Mouse (Mus musculus): ENCODE data around the gene Elf2. TPM values are rescaled to one million over a fixed set of nuclear protein-coding genes. Genes with fewer than 3 reads are reported as not detected.
"Not testable (repeated sequence)": the region's sequence is repeated elsewhere in the genome, so short reads cannot be mapped to it uniquely, and the experiment has no call there.

The Elf2 gene
- polyA plus RNA-seq, 1 experiment from 2014 or later: 35.0 TPM

- DNase-seq (ENCODE audit: low spot score) (no peak), ATAC-seq (ENCODE audit: low FRiP score) (no peak)
- no peaks in the 10 kb centered on the region for H3K4me1 ChIP-seq (replicated peaks; ENCODE audit: control insufficient read depth, insufficient read depth, low read length)
- no peaks in the 10 kb centered on the region for H3K9me3 ChIP-seq (ENCODE audit: control insufficient read depth, low read length)
- no peak overlapping the region for H3K4me2 ChIP-seq (replicated peaks)
- H3K9ac ChIP-seq: no peak overlapping the region
- peaks cover 13% of the 10 kb centered on the region; the same call in 1 of the 2 replicates for H3K27me3 ChIP-seq (ENCODE audit: control insufficient read depth, insufficient read depth, low read length)
- H3K36me3 ChIP-seq (replicated peaks; ENCODE audit: control insufficient read depth, insufficient read depth): no peaks in the 10 kb centered on the region
- H3K4me3 ChIP-seq (replicated peaks; ENCODE audit: low read length): no peak overlapping the region
- H3K27ac ChIP-seq: no peak overlapping the region
- WGBS: 79% methylated on average over 3 of the region's 3 CpGs
These were observed 13.6 kb upstream of the Elf2 start for GRCm38 (mm10) chr3:51354034-51354427.

DNA sequence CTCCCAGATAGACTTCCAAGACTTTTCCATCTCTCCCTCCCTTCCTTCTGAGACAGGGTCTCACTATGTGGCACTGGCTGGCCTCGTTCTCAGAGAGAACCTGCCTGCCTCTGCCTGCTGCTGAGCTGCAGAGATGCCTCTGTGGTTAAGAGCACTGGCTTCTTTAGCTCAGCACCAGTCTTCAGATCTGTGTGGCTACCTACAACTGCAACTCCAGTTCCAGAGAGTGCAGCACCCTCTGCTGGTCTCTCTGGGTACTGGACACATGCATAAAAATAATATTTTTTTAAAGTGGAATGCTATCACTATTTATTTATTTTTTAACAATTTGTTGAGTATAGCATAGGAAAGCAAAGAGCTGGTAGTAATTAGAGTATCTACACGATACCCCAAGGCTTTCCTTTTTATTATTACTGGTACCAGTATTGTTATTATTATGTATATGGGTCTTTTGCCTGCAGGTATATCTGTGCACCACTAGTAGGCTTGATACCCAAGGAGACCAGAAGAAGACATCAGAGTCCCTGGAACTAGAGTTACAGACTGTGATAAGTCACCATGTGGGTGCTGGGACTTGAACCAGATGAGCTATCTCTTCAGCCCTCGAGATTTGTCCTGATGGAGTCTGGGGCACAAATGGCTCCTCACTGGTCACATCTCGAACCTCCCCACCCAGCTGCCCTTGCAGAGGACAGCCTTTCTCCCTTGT lies 13.0 kb upstream of the Elf2 start:
- WGBS: 72% methylated on average over 4 of the region's 4 CpGs
- no peak for ATAC-seq (ENCODE audit: low FRiP score)

DNA sequence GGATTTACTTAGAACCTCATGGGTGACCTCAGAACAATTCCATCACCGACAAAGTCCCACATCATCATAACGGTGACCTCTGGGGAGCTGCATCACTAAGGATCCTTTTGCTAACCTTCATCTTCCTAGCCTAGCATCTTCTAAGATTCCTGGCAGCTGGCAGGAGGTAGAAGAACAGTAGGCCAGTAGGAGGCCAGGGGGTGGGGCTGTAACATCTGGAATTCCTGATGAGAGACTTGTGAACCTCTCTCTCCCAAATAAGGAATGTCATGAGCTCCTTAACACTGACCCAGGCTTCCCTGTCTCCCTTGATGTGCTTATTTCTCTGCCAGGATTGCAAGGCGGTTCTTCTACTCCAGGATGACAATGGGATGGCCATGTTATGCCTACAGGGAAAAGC lies 10.3 kb upstream of the Elf2 start:
- Histone ChIP-seq H3K4me3 (replicated peaks; ENCODE audit: low read length) (no peak overlapping the region), H3K27me3 (ENCODE audit: control insufficient read depth, insufficient read depth, low read length) (no peaks in the 10 kb centered on the region), H3K4me1 (replicated peaks; ENCODE audit: control insufficient read depth, insufficient read depth, low read length) (no peaks in the 10 kb centered on the region), H3K9me3 (ENCODE audit: control insufficient read depth, low read length) (no peaks in the 10 kb centered on the region), H3K27ac (no peak overlapping the region), H3K36me3 (replicated peaks; ENCODE audit: control insufficient read depth, insufficient read depth) (no peaks in the 10 kb centered on the region), H3K4me2 (replicated peaks) (no peak overlapping the region), H3K9ac (no peak overlapping the region)
- WGBS: 25% methylated on average over 3 of the region's 3 CpGs
- ATAC-seq (ENCODE audit: low FRiP score) (no peak), DNase-seq (ENCODE audit: low spot score) (no peak)

More for the DNA sequence above, 13.0 kb upstream of the Elf2 start:
- Histone ChIP-seq H3K4me3 (replicated peaks; ENCODE audit: low read length) (no peak overlapping the region), H3K9ac (no peak overlapping the region), H3K36me3 (replicated peaks; ENCODE audit: control insufficient read depth, insufficient read depth) (no peaks in the 10 kb centered on the region), H3K9me3 (ENCODE audit: control insufficient read depth, low read length) (no peaks in the 10 kb centered on the region), H3K4me1 (replicated peaks; ENCODE audit: control insufficient read depth, insufficient read depth, low read length) (no peaks in the 10 kb centered on the region), H3K27me3 (ENCODE audit: control insufficient read depth, insufficient read depth, low read length) (peaks cover 10% of the 10 kb centered on the region; the same call in 1 of the 2 replicates), H3K27ac (no peak overlapping the region), H3K4me2 (replicated peaks) (no peak overlapping the region)
- peak; percentile 36 for DNase-seq (ENCODE audit: low spot score)

- H3K27ac ChIP-seq: no peak overlapping the region
- 54% methylated on average over 3 of the region's 3 CpGs for WGBS
- H3K9ac ChIP-seq: no peak overlapping the region
- ATAC-seq (ENCODE audit: low FRiP score) (no peak), DNase-seq (ENCODE audit: low spot score) (no peak)
- H3K9me3 ChIP-seq (ENCODE audit: control insufficient read depth, low read length): no peaks in the 10 kb centered on the region
- H3K27me3 ChIP-seq (ENCODE audit: control insufficient read depth, insufficient read depth, low read length): no peaks in the 10 kb centered on the region
- no peaks in the 10 kb centered on the region for H3K4me1 ChIP-seq (replicated peaks; ENCODE audit: control insufficient read depth, insufficient read depth, low read length)
- no peak overlapping the region for H3K4me3 ChIP-seq (replicated peaks; ENCODE audit: low read length)
- no peak overlapping the region for H3K4me2 ChIP-seq (replicated peaks)
- no peaks in the 10 kb centered on the region for H3K36me3 ChIP-seq (replicated peaks; ENCODE audit: control insufficient read depth, insufficient read depth)
These were observed 8.3 kb upstream of the Elf2 start for GRCm38 (mm10) chr3:51348646-51349238.

DNA sequence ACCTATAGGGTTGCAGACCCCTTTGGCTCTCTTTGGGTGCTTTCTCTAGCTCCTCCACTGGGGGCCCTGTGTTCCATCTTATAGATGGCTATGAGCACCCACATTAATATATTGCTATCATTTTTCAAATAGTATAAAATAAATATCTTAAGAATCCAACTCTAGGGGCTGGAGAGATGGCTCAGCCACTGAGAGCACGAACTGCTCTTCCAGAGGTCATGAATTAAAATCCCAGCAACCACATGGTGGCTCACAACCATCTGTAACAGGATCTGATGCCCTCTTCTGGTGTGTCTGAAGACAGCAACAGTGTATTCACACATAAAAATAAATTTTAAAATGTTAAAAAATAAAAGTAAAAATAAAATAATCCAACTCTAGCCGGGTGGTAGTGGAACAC lies 4.6 kb upstream of the Elf2 start:
- 94% methylated on average over 2 of the region's 2 CpGs for WGBS
- not testable (repeated sequence) for H3K4me3 ChIP-seq (replicated peaks; ENCODE audit: low read length); ATAC-seq (ENCODE audit: low FRiP score); H3K9me3 ChIP-seq (ENCODE audit: control insufficient read depth, low read length); H3K27ac ChIP-seq; H3K4me1 ChIP-seq (replicated peaks; ENCODE audit: control insufficient read depth, insufficient read depth, low read length); H3K36me3 ChIP-seq (replicated peaks; ENCODE audit: control insufficient read depth, insufficient read depth); DNase-seq (ENCODE audit: low spot score); H3K27me3 ChIP-seq (ENCODE audit: control insufficient read depth, insufficient read depth, low read length); H3K9ac ChIP-seq; H3K4me2 ChIP-seq (replicated peaks)

- not testable (repeated sequence) for H3K4me3 ChIP-seq (replicated peaks; ENCODE audit: low read length); H3K9me3 ChIP-seq (ENCODE audit: control insufficient read depth, low read length); H3K36me3 ChIP-seq (replicated peaks; ENCODE audit: control insufficient read depth, insufficient read depth); H3K4me1 ChIP-seq (replicated peaks; ENCODE audit: control insufficient read depth, insufficient read depth, low read length); H3K4me2 ChIP-seq (replicated peaks); H3K9ac ChIP-seq; ATAC-seq (ENCODE audit: low FRiP score); H3K27ac ChIP-seq; H3K27me3 ChIP-seq (ENCODE audit: control insufficient read depth, insufficient read depth, low read length); DNase-seq (ENCODE audit: low spot score)
- WGBS: 93% methylated on average over 6 of the region's 6 CpGs
These were observed 3.7 kb upstream of the Elf2 start for GRCm38 (mm10) chr3:51344182-51344581.

DNA sequence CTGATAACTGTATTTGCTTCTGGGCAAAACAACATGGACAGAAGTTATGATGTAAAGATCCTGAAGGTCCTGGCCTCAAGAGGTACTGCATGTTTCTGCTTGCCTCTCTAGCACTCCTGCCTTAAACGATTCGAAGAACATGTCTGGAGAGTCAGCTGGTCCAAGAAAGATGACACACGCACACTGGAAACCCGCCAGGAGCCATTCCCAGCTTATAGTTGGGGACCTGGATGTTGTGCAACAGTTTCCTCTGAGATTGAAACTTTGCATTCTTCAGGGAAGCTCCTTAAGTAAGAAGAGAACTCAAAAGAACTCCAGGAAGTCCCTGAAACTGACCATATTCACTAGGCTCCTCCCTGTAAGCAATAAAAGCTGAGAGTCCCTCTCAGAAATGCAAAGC lies 2.8 kb upstream of the Elf2 start:
- Histone ChIP-seq H3K27me3 (ENCODE audit: control insufficient read depth, insufficient read depth, low read length) (no peaks in the 10 kb centered on the region), H3K27ac (no peak overlapping the region), H3K36me3 (replicated peaks; ENCODE audit: control insufficient read depth, insufficient read depth) (no peaks in the 10 kb centered on the region), H3K4me1 (replicated peaks; ENCODE audit: control insufficient read depth, insufficient read depth, low read length) (peaks cover 12% of the 10 kb centered on the region; the same call in 1 of the 2 replicates), H3K9me3 (ENCODE audit: control insufficient read depth, low read length) (no peaks in the 10 kb centered on the region), H3K9ac (no peak overlapping the region), H3K4me3 (replicated peaks; ENCODE audit: low read length) (no peak overlapping the region), H3K4me2 (replicated peaks) (no peak overlapping the region)
- WGBS: 92% methylated on average over 4 of the region's 4 CpGs
- DNase-seq (ENCODE audit: low spot score) (no peak), ATAC-seq (ENCODE audit: low FRiP score) (no peak)

- ATAC-seq (ENCODE audit: low FRiP score): no peak
- Histone ChIP-seq H3K4me1 (replicated peaks; ENCODE audit: control insufficient read depth, insufficient read depth, low read length) (peaks cover 15% of the 10 kb centered on the region; the same call in 1 of the 2 replicates), H3K4me3 (replicated peaks; ENCODE audit: low read length) (peak overlapping the region; percentile 98), H3K27me3 (ENCODE audit: control insufficient read depth, insufficient read depth, low read length) (no peaks in the 10 kb centered on the region), H3K9ac (peak overlapping the region; percentile 95), H3K27ac (peak overlapping the region; percentile 98), H3K9me3 (ENCODE audit: control insufficient read depth, low read length) (no peaks in the 10 kb centered on the region), H3K36me3 (replicated peaks; ENCODE audit: control insufficient read depth, insufficient read depth) (no peaks in the 10 kb centered on the region), H3K4me2 (replicated peaks) (peak overlapping the region; percentile 94)
- 7% methylated on average over 9 of the region's 9 CpGs for WGBS
- DNase-seq (ENCODE audit: low spot score): no peak
These were observed 1.7 kb upstream of the Elf2 start for GRCm38 (mm10) chr3:51342152-51342551.

- Histone ChIP-seq H3K27ac (peak overlapping the region; percentile 98), H3K27me3 (ENCODE audit: control insufficient read depth, insufficient read depth, low read length) (no peaks in the 10 kb centered on the region), H3K4me3 (replicated peaks; ENCODE audit: low read length) (peak overlapping the region; percentile 98), H3K9me3 (ENCODE audit: control insufficient read depth, low read length) (no peaks in the 10 kb centered on the region), H3K36me3 (replicated peaks; ENCODE audit: control insufficient read depth, insufficient read depth) (no peaks in the 10 kb centered on the region), H3K4me1 (replicated peaks; ENCODE audit: control insufficient read depth, insufficient read depth, low read length) (peaks cover 15% of the 10 kb centered on the region; the same call in 1 of the 2 replicates), H3K9ac (peak overlapping the region; percentile 95), H3K4me2 (replicated peaks) (peak overlapping the region; percentile 94)
- DNase-seq (ENCODE audit: low spot score) (peak; percentile 77), ATAC-seq (ENCODE audit: low FRiP score) (peak; percentile 83)
- WGBS: under 1% methylated on average over 64 of the region's 86 CpGs
These were observed 1.0 kb upstream of the Elf2 start for GRCm38 (mm10) chr3:51341268-51342081.
